Mouse (Mus musculus): ENCODE measurements around the gene Prr5l.

- TF ChIP-seq CTCF (IDR thresholded peaks at IDR 0.05; ENCODE audit: low read depth) = no peak
- no peak for TF ChIP-seq EP300 (IDR thresholded peaks at IDR 0.05; ENCODE audit: low read depth)
Observed at GRCm38 (mm10) chr2:101762955-101763386, 119.9 kb downstream of the Prr5l start.
